Mouse (Mus musculus): ENCODE data around the gene Rhox4b. TPM values are rescaled to one million over a fixed set of nuclear protein-coding genes. Genes with fewer than 3 reads are reported as not detected.
"Not testable (repeated sequence)": the region's sequence is repeated elsewhere in the genome, so short reads cannot be mapped to it uniquely, and the experiment has no call there.

The Rhox4b gene
- polyA plus RNA-seq (2015; fragmentation: Nextera tagmentation; extraction: Ambion mirVana): 0.30 TPM in 1 of 2 replicates, not detected in the other

GRCm38 (mm10) chrX:37432194-37432593, at the start of gene Rhox4b:
TSS of gene Rhox4b (plus strand) at chrX:37432494.
- H3K4me1 ChIP-seq (replicated peaks; ENCODE audit: control insufficient read depth, insufficient read depth, low read length); ATAC-seq (ENCODE audit: low read depth); H3K4me3 ChIP-seq (ENCODE audit: low read length); H3K4me2 ChIP-seq (ENCODE audit: low read depth, low read length); H3K9ac ChIP-seq (ENCODE audit: low read length); H3K27me3 ChIP-seq (ENCODE audit: control insufficient read depth, insufficient read depth, low read depth, low read length); H3K9me3 ChIP-seq (ENCODE audit: control insufficient read depth, low read length); H3K36me3 ChIP-seq (ENCODE audit: control insufficient read depth, insufficient read depth, low read length); H3K27ac ChIP-seq (ENCODE audit: low read length): not testable (repeated sequence)
- 83% methylated on average over 14 of the region's 15 CpGs for WGBS

- not testable (repeated sequence) for H3K4me2 ChIP-seq (ENCODE audit: low read depth, low read length); H3K4me1 ChIP-seq (replicated peaks; ENCODE audit: control insufficient read depth, insufficient read depth, low read length); H3K27me3 ChIP-seq (ENCODE audit: control insufficient read depth, insufficient read depth, low read depth, low read length); H3K9ac ChIP-seq (ENCODE audit: low read length); ATAC-seq (ENCODE audit: low read depth); H3K36me3 ChIP-seq (ENCODE audit: control insufficient read depth, insufficient read depth, low read length); H3K9me3 ChIP-seq (ENCODE audit: control insufficient read depth, low read length); H3K4me3 ChIP-seq (ENCODE audit: low read length); H3K27ac ChIP-seq (ENCODE audit: low read length)
- 95% methylated on average over 8 of the region's 16 CpGs for WGBS
Measured at GRCm38 (mm10) chrX:37390548-37390947, 41.7 kb upstream of the Rhox4b start, which contains the start of gene Rhox4a2. TSS of gene Rhox4a2 (plus strand) at chrX:37390848.

GRCm38 (mm10) chrX:37411767-37412166, 20.5 kb upstream of the Rhox4b start, which contains the start of gene Rhox2b:
TSS of gene Rhox2b (plus strand) at chrX:37412067.
- not testable (repeated sequence) for H3K27ac ChIP-seq (ENCODE audit: low read length); H3K4me3 ChIP-seq (ENCODE audit: low read length); H3K9ac ChIP-seq (ENCODE audit: low read length); H3K4me1 ChIP-seq (replicated peaks; ENCODE audit: control insufficient read depth, insufficient read depth, low read length); H3K4me2 ChIP-seq (ENCODE audit: low read depth, low read length); H3K9me3 ChIP-seq (ENCODE audit: control insufficient read depth, low read length); H3K36me3 ChIP-seq (ENCODE audit: control insufficient read depth, insufficient read depth, low read length); H3K27me3 ChIP-seq (ENCODE audit: control insufficient read depth, insufficient read depth, low read depth, low read length); ATAC-seq (ENCODE audit: low read depth)
- no CpG with 5 or more reads among the region's 9 CpGs for WGBS

GRCm38 (mm10) chrX:37453380-37453779, 21.1 kb downstream of the Rhox4b start, which contains the start of gene Rhox2c:
TSS of gene Rhox2c (plus strand) at chrX:37453680.
- not testable (repeated sequence) for H3K27ac ChIP-seq (ENCODE audit: low read length); H3K27me3 ChIP-seq (ENCODE audit: control insufficient read depth, insufficient read depth, low read depth, low read length); H3K4me2 ChIP-seq (ENCODE audit: low read depth, low read length); H3K9me3 ChIP-seq (ENCODE audit: control insufficient read depth, low read length); H3K36me3 ChIP-seq (ENCODE audit: control insufficient read depth, insufficient read depth, low read length); H3K4me1 ChIP-seq (replicated peaks; ENCODE audit: control insufficient read depth, insufficient read depth, low read length); H3K9ac ChIP-seq (ENCODE audit: low read length); ATAC-seq (ENCODE audit: low read depth); H3K4me3 ChIP-seq (ENCODE audit: low read length)
- WGBS: 98% methylated on average over 7 of the region's 10 CpGs

- H3K4me2 ChIP-seq (ENCODE audit: low read depth, low read length); ATAC-seq (ENCODE audit: low read depth); H3K36me3 ChIP-seq (ENCODE audit: control insufficient read depth, insufficient read depth, low read length); H3K4me1 ChIP-seq (replicated peaks; ENCODE audit: control insufficient read depth, insufficient read depth, low read length); H3K9me3 ChIP-seq (ENCODE audit: control insufficient read depth, low read length); H3K27ac ChIP-seq (ENCODE audit: low read length); H3K4me3 ChIP-seq (ENCODE audit: low read length); H3K9ac ChIP-seq (ENCODE audit: low read length); H3K27me3 ChIP-seq (ENCODE audit: control insufficient read depth, insufficient read depth, low read depth, low read length): not testable (repeated sequence)
- WGBS: 89% methylated on average over 3 of the region's 4 CpGs
Measured at GRCm38 (mm10) chrX:37458285-37458684, 26.0 kb downstream of the Rhox4b start, which contains the start of gene Rhox3c. TSS of gene Rhox3c (plus strand) at chrX:37458585.

- not testable (repeated sequence) for H3K4me1 ChIP-seq (replicated peaks; ENCODE audit: control insufficient read depth, insufficient read depth, low read length); H3K9me3 ChIP-seq (ENCODE audit: control insufficient read depth, low read length); H3K27ac ChIP-seq (ENCODE audit: low read length); H3K4me2 ChIP-seq (ENCODE audit: low read depth, low read length); ATAC-seq (ENCODE audit: low read depth); H3K36me3 ChIP-seq (ENCODE audit: control insufficient read depth, insufficient read depth, low read length); H3K9ac ChIP-seq (ENCODE audit: low read length); H3K4me3 ChIP-seq (ENCODE audit: low read length); H3K27me3 ChIP-seq (ENCODE audit: control insufficient read depth, insufficient read depth, low read depth, low read length)
- 89% methylated on average over 14 of the region's 14 CpGs for WGBS
Measured at GRCm38 (mm10) chrX:37480037-37480436, 47.7 kb downstream of the Rhox4b start, which contains the start of gene Rhox4c. TSS of gene Rhox4c (plus strand) at chrX:37480337.

Other genes starting within 250 kb of the Rhox4b start
- 419 and 439 TPM in 2 replicates for gene Ndufa1, start 241.3 kb upstream of the Rhox4b start, polyA plus RNA-seq (2015; fragmentation: Nextera tagmentation; extraction: Ambion mirVana)
- gene Rnf113a1, start 241.2 kb upstream of the Rhox4b start, polyA plus RNA-seq (2015; fragmentation: Nextera tagmentation; extraction: Ambion mirVana): 7.8 and 9.0 TPM in 2 replicates
- not detected in 2 replicates for gene Gm9, start 221.5 kb upstream of the Rhox4b start, polyA plus RNA-seq (2015; fragmentation: Nextera tagmentation; extraction: Ambion mirVana)
- gene Rhox1, start 210.2 kb upstream of the Rhox4b start, polyA plus RNA-seq (2015; fragmentation: Nextera tagmentation; extraction: Ambion mirVana): not detected in 2 replicates
- gene Rhox2a, start 187.5 kb upstream of the Rhox4b start, polyA plus RNA-seq (2015; fragmentation: Nextera tagmentation; extraction: Ambion mirVana): not detected in 2 replicates
- not detected in 2 replicates for gene Rhox3a, start 182.6 kb upstream of the Rhox4b start, polyA plus RNA-seq (2015; fragmentation: Nextera tagmentation; extraction: Ambion mirVana)
- gene Rhox4a, start 167.2 kb upstream of the Rhox4b start, polyA plus RNA-seq (2015; fragmentation: Nextera tagmentation; extraction: Ambion mirVana): 0.13 TPM in 1 of 2 replicates, not detected in the other
- gene Rhox3a2, start 52.5 kb upstream of the Rhox4b start, polyA plus RNA-seq (2015; fragmentation: Nextera tagmentation; extraction: Ambion mirVana): not detected in 2 replicates
- 0.28 and 0.47 TPM in 2 replicates for gene Rhox4a2, start 41.6 kb upstream of the Rhox4b start, polyA plus RNA-seq (2015; fragmentation: Nextera tagmentation; extraction: Ambion mirVana)
- gene Rhox2b, start 20.4 kb upstream of the Rhox4b start, polyA plus RNA-seq (2015; fragmentation: Nextera tagmentation; extraction: Ambion mirVana): not detected in 2 replicates
- gene Rhox2c, start 21.2 kb downstream of the Rhox4b start, polyA plus RNA-seq (2015; fragmentation: Nextera tagmentation; extraction: Ambion mirVana): not detected in 2 replicates
- not detected in 2 replicates for gene Rhox3c, start 26.1 kb downstream of the Rhox4b start, polyA plus RNA-seq (2015; fragmentation: Nextera tagmentation; extraction: Ambion mirVana)
- not detected in 2 replicates for gene Rhox4c, start 47.8 kb downstream of the Rhox4b start, polyA plus RNA-seq (2015; fragmentation: Nextera tagmentation; extraction: Ambion mirVana)
- gene Rhox2d, start 60.9 kb downstream of the Rhox4b start, polyA plus RNA-seq (2015; fragmentation: Nextera tagmentation; extraction: Ambion mirVana): not detected in 2 replicates
- gene Rhox4d, start 81.9 kb downstream of the Rhox4b start, polyA plus RNA-seq (2015; fragmentation: Nextera tagmentation; extraction: Ambion mirVana): not detected in 2 replicates
- gene Rhox2e, start 98.0 kb downstream of the Rhox4b start, polyA plus RNA-seq (2015; fragmentation: Nextera tagmentation; extraction: Ambion mirVana): not detected in 2 replicates
- not detected in 2 replicates for gene Rhox3e, start 109.5 kb downstream of the Rhox4b start, polyA plus RNA-seq (2015; fragmentation: Nextera tagmentation; extraction: Ambion mirVana)
- not detected in 2 replicates for gene Rhox4e, start 124.9 kb downstream of the Rhox4b start, polyA plus RNA-seq (2015; fragmentation: Nextera tagmentation; extraction: Ambion mirVana)
- gene Rhox2f, start 138.9 kb downstream of the Rhox4b start, polyA plus RNA-seq (2015; fragmentation: Nextera tagmentation; extraction: Ambion mirVana): not detected in 2 replicates
- not detected in 2 replicates for gene Rhox3f, start 148.5 kb downstream of the Rhox4b start, polyA plus RNA-seq (2015; fragmentation: Nextera tagmentation; extraction: Ambion mirVana)
- gene Rhox4f, start 175.2 kb downstream of the Rhox4b start, polyA plus RNA-seq (2015; fragmentation: Nextera tagmentation; extraction: Ambion mirVana): not detected in 2 replicates
- not detected in 2 replicates for gene Rhox3g, start 196.1 kb downstream of the Rhox4b start, polyA plus RNA-seq (2015; fragmentation: Nextera tagmentation; extraction: Ambion mirVana)
- gene Rhox2g, start 211.0 kb downstream of the Rhox4b start, polyA plus RNA-seq (2015; fragmentation: Nextera tagmentation; extraction: Ambion mirVana): not detected in 2 replicates
- gene Rhox4g, start 218.8 kb downstream of the Rhox4b start, polyA plus RNA-seq (2015; fragmentation: Nextera tagmentation; extraction: Ambion mirVana): not detected in 2 replicates
- gene Rhox3h, start 236.3 kb downstream of the Rhox4b start, polyA plus RNA-seq (2015; fragmentation: Nextera tagmentation; extraction: Ambion mirVana): not detected in 2 replicates
- not detected in 2 replicates for gene Rhox2h, start 240.8 kb downstream of the Rhox4b start, polyA plus RNA-seq (2015; fragmentation: Nextera tagmentation; extraction: Ambion mirVana)

All from lung, embryonic 16.5 days (tissue).